Mouse (Mus musculus): ENCODE measurements at regions not wholly inside any gene's neighbourhood (a gene's known extent, or its start where the extent isn't known, plus 50 kb on each side); places are given as distances from the start of the nearest gene placed in this dataset.
A peak's percentile ranks its signal among the peaks of the same experiment; 100 is the strongest.

DNA sequence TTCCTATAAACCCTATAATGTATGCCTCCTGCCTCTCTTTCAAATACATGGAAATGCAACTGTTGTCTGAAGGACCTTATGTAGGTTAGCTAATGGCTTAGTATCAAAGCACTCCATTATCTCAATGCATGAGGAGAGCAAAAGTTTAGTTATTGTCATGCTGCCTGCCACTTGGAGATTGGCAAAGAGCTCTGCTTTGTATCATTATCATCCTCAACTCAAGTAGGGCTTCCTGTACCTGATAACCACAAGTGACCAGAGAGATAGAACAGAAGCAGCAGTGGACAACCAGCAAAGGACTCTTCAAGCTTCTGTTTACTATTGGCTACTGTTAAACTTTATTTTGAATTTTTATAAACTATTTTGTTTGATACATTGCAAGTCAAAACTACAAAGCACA is 484.3 kb upstream of the Marcks start:
- Histone ChIP-seq H3K9me3 (replicated peaks) (no peaks in the 10 kb centered on the region), H3K9ac (no peak overlapping the region), H3K4me2 (no peak overlapping the region), H3K27me3 (replicated peaks) (no peaks in the 10 kb centered on the region), H3K36me3 (no peaks in the 10 kb centered on the region), H3K27ac (no peak overlapping the region), H3K4me1 (0 out of 2 replicates have a peak, but pooled peaks cover 3% of the 10 kb centered on the region), H3K4me3 (no peak overlapping the region)
- peak; percentile 40; the same call in 1 of the 2 replicates for ATAC-seq

DNA sequence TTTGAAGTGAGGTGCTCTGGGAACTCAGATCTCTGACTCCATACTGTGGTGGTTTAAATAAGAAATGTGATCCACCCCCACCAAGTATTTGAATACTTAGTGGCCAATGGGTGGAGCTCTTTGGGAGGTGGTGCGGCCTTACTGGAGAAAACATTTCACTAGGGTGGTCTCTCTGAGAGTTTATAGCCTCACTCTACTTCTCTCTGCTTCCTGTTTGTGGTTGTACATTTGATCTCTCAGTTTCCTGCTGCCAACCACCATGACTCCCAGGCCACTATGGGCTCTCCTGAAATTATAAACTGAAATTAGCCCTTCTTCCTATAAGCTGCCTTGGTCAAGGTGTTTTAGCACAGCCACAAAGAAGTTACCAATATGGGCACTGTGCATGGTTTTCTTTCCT is 479.9 kb upstream of the Marcks start:
- Histone ChIP-seq H3K9me3 (replicated peaks) (no peaks in the 10 kb centered on the region), H3K4me2 (no peak overlapping the region), H3K4me3 (no peak overlapping the region), H3K27ac (no peak overlapping the region), H3K27me3 (replicated peaks) (no peaks in the 10 kb centered on the region), H3K4me1 (0 out of 2 replicates have a peak, but pooled peaks cover 3% of the 10 kb centered on the region), H3K36me3 (no peaks in the 10 kb centered on the region), H3K9ac (no peak overlapping the region)
- 63% methylated on average over 1 of the region's 1 CpGs for WGBS (ENCODE audit: insufficient replicate concordance)
- no peak for ATAC-seq

DNA sequence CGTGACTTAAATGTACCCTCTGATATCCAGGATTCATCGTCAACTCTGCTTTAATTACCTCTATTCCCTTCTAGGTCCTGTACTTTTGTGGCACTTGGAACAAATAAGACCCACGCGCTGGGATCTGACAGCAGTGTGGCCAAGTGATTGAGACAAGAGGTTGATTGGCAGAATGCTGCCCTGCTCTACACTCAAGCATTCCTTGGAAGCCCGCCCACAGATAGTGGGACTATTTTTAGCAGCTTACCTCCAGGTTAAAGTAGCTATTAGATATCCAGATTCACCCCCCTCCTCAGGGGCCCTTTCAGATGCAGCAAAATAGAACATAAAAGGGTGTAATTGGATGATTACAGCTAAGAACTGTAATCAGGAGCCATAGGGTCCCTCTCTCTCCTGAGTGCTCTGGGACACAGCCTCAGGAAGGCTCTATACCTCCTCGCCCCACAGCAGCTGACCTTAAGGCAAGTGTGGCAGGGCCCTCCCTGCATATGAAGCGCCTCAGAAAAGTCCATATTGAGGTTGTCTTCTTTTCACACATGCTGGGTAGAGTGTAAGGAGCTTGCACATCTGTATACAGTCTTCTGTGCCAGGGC is 479.1 kb upstream of the Marcks start:
- 56% methylated on average over 7 of the region's 7 CpGs for WGBS (ENCODE audit: insufficient replicate concordance)
- H3K27ac ChIP-seq, result no peak overlapping the region
- H3K4me3 ChIP-seq, result no peak overlapping the region
- no peak for ATAC-seq
- H3K36me3 ChIP-seq, result no peaks in the 10 kb centered on the region
- 0 out of 2 replicates have a peak, but pooled peaks cover 3% of the 10 kb centered on the region for H3K4me1 ChIP-seq
- H3K9ac ChIP-seq, result no peak overlapping the region
- no peaks in the 10 kb centered on the region for H3K27me3 ChIP-seq (replicated peaks)
- H3K4me2 ChIP-seq, result no peak overlapping the region
- no peaks in the 10 kb centered on the region for H3K9me3 ChIP-seq (replicated peaks)

DNA sequence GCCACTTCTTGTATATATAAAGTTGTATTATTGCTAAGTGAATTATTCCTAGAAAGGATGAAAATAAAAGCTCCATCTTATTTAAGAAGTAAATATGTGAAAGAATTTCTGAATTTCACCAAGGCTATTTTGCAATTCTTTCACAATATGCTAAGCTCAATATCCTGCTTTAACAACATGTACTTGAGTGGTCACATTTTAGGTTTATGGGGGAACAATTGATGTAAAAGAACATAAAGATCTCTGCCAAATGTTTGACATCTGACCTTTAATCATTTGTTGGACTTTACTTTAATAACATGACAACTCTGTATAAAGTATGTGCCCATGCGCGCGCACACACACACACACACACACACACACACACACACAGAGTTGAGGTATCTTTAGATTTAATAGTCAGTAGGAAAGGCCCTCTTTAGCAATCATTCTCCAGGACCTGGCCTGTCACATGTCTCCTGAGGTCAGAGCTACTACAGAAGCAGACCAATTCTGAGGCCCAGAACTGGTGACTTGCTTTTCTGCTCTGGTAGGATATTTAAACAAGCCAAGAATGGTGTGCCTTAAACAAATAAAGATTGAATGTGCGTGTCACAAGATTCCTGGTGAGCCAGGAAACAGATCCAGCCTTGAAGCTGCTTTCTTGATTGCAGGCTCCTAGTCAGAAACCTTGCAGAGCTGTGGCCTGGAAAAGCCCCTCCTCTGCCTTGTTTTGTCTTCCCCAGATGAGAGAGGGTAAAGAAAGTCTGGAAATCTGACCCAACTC is 477.4 kb upstream of the Marcks start:
- no peak overlapping the region for H3K27ac ChIP-seq
- no peaks in the 10 kb centered on the region for H3K36me3 ChIP-seq

DNA sequence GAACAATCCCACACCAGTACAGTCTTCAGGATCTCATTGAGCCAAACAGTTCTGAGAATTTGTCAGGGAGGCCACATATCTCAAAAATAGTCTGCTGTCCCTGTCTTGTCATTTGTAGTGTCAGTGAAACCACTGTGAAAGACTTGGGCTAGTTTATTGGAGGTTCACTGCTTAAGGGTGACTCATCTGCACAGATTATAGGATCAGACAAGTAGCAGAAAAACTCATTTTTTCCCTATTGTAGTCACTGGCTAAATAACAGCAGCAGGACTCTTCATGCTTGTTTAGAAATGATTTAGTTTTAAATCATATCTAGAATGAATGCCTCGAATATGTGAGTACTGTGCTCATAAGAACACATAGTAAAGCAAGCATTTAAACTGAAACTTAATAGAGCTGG is 475.2 kb upstream of the Marcks start:
- Histone ChIP-seq H3K9me3 (replicated peaks) (no peaks in the 10 kb centered on the region), H3K27me3 (replicated peaks) (no peaks in the 10 kb centered on the region), H3K27ac (no peak overlapping the region), H3K36me3 (no peaks in the 10 kb centered on the region), H3K4me2 (no peak overlapping the region), H3K4me3 (no peak overlapping the region), H3K9ac (no peak overlapping the region), H3K4me1 (0 out of 2 replicates have a peak, but pooled peaks cover 3% of the 10 kb centered on the region)
- ATAC-seq, result no peak
- 47% methylated on average over 1 of the region's 1 CpGs for WGBS (ENCODE audit: insufficient replicate concordance)

More for the DNA sequence above, 477.4 kb upstream of the Marcks start:
- 81% methylated on average over 4 of the region's 4 CpGs for WGBS (ENCODE audit: insufficient replicate concordance)
- no peak for ATAC-seq
- Histone ChIP-seq H3K9me3 (replicated peaks) (no peaks in the 10 kb centered on the region), H3K4me1 (0 out of 2 replicates have a peak, but pooled peaks cover 3% of the 10 kb centered on the region), H3K27me3 (replicated peaks) (no peaks in the 10 kb centered on the region), H3K4me2 (no peak overlapping the region), H3K4me3 (no peak overlapping the region), H3K9ac (no peak overlapping the region)

DNA sequence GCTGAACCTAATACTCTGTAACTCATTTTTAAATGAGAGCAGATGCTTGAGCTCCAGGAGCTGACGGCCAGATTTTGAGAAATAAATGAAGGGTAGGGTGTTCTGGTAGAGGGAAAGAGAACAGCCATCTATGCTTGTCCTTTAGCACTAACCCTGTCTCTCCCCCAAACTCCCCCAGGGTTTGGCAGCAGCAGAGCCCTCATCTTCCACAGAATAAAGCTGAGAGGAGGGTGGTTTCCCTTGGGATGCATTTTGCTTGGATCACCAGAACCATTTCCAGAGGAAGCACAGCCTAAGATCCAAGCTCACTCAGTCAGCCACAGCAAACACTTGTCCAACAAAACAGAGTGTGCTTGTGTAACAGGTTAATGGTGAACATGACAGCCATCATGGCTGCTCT is 464.8 kb upstream of the Marcks start:
- WGBS (ENCODE audit: insufficient replicate concordance), result 59% methylated on average over 1 of the region's 1 CpGs
- H3K36me3 ChIP-seq, result no peaks in the 10 kb centered on the region
- no peak overlapping the region for H3K9ac ChIP-seq
- H3K27me3 ChIP-seq (replicated peaks), result no peaks in the 10 kb centered on the region
- H3K4me1 ChIP-seq, result no peaks in the 10 kb centered on the region
- no peak for ATAC-seq
- no peak overlapping the region for H3K4me2 ChIP-seq
- no peak overlapping the region for H3K27ac ChIP-seq
- H3K4me3 ChIP-seq, result no peak overlapping the region
- H3K9me3 ChIP-seq (replicated peaks), result no peaks in the 10 kb centered on the region

DNA sequence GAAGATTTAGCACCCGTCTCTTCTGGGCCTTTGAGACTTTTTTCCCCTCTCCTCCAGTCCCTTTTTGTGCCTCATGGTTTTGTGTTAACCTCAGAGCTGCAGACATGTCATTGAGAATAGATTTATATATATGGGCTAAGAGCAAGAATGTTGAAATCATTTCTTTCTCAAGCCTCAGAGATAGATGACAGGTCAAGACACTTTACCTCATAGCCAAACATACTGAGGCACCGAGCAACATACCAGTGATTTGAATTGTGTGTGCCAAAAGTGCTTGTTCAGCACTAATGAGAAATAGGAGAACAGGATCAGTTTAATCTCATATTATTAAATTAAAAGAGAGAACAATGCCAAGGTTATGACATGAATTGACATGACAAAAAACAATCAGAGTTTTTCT is 464.2 kb upstream of the Marcks start:
- Histone ChIP-seq H3K36me3 (no peaks in the 10 kb centered on the region), H3K9ac (no peak overlapping the region), H3K27me3 (replicated peaks) (no peaks in the 10 kb centered on the region), H3K27ac (no peak overlapping the region), H3K4me1 (no peaks in the 10 kb centered on the region), H3K9me3 (replicated peaks) (no peaks in the 10 kb centered on the region), H3K4me3 (no peak overlapping the region), H3K4me2 (no peak overlapping the region)
- ATAC-seq, result no peak
- WGBS (ENCODE audit: insufficient replicate concordance), result 31% methylated on average over 2 of the region's 2 CpGs

DNA sequence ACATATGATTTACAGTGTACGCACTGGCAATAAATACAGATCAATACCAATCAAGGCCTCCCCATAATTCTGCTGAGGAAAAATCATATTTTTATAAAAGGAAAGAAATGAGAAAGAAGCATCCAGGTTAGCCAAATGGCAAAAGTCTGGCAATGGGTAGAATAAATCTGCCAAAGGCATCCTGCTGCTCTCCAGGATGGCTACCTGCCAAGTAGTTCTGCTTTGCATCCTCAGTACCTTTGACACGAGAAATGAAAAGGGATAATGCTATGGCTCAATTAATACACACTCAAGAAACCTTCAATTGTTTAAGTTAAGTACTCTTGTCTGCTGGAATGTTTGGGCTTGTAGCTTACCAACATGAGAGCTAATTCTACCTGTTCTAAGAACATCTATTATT is 451.2 kb upstream of the Marcks start:
- Histone ChIP-seq H3K4me3 (no peak overlapping the region), H3K4me2 (no peak overlapping the region), H3K27ac (no peak overlapping the region), H3K36me3 (no peaks in the 10 kb centered on the region), H3K4me1 (no peaks in the 10 kb centered on the region), H3K27me3 (replicated peaks) (no peaks in the 10 kb centered on the region), H3K9ac (no peak overlapping the region), H3K9me3 (replicated peaks) (no peaks in the 10 kb centered on the region)
- WGBS (ENCODE audit: insufficient replicate concordance), result 58% methylated on average over 2 of the region's 2 CpGs
- ATAC-seq, result no peak

DNA sequence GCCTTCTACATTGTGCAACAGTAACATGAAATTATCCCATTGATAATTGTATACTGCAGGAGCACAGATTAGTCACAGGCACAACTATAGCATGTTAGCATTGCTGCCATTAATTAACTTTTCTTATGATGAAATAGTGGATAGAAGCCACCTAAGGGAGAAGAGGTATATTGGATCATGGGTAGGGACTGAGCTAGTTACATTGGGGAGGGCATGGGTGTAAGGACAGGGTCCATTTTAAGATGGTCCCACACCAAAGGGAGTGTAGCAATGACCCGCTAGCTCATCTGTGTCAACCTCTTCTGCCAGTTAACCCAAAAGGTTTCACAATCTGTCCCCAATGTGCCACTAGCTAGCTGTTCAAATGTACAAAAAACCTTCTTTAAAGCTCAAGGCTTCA is 450.3 kb upstream of the Marcks start:
- no peaks in the 10 kb centered on the region for H3K9me3 ChIP-seq (replicated peaks)
- no peaks in the 10 kb centered on the region for H3K27me3 ChIP-seq (replicated peaks)
- H3K4me3 ChIP-seq, result no peak overlapping the region
- no peak overlapping the region for H3K4me2 ChIP-seq
- no peaks in the 10 kb centered on the region for H3K4me1 ChIP-seq
- H3K27ac ChIP-seq, result no peak overlapping the region
- ATAC-seq, result no peak
- H3K9ac ChIP-seq, result no peak overlapping the region
- H3K36me3 ChIP-seq, result no peaks in the 10 kb centered on the region
- 87% methylated on average over 1 of the region's 1 CpGs for WGBS (ENCODE audit: insufficient replicate concordance)

DNA sequence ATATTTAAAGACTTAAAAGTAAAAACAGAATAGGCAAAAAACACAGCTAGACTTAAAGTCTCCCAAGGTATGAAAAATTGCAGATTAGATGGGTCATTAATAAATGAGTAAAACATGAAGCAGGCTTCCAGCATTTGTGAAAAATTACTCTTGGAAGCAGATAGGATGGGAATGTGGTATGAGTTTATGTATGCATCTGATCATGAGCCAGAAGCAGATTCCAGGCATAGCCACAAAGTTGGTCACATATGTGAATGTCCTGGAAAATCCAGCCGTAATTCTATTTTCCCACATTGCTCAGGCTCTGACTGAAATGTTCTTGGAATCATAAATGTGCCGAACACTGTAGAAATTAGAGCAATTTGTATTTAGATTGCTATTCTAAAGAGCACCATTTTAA is 432.5 kb upstream of the Marcks start:
- Histone ChIP-seq H3K4me2 (no peak overlapping the region), H3K9ac (no peak overlapping the region), H3K9me3 (replicated peaks) (no peaks in the 10 kb centered on the region), H3K27me3 (replicated peaks) (no peaks in the 10 kb centered on the region), H3K36me3 (no peaks in the 10 kb centered on the region), H3K4me3 (no peak overlapping the region), H3K4me1 (no peaks in the 10 kb centered on the region), H3K27ac (no peak overlapping the region)
- WGBS (ENCODE audit: insufficient replicate concordance), result 60% methylated on average over 2 of the region's 2 CpGs
- ATAC-seq, result no peak

DNA sequence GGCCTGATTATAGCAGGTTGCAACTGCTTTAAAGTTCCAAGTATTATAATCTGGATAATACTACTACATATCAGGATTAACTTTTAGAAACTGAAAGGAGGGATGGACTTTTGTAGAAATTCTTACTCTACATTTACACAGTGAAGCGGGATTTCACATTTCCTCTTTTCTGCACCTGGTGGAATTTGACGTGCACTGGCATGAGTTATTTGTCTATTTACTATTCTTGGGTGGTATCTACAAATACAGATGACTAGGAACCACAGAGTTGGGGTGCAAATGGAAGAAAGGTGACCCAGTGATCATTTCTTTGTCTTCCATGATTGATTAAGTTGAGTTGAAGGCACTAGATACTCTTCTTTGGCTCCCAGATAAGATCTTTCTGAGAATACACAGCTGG is 423.0 kb upstream of the Marcks start:
- Histone ChIP-seq H3K4me2 (no peak overlapping the region), H3K4me3 (no peak overlapping the region), H3K4me1 (no peaks in the 10 kb centered on the region), H3K36me3 (no peaks in the 10 kb centered on the region), H3K27me3 (replicated peaks) (no peaks in the 10 kb centered on the region), H3K27ac (no peak overlapping the region), H3K9me3 (replicated peaks) (no peaks in the 10 kb centered on the region), H3K9ac (no peak overlapping the region)
- ATAC-seq, result no peak
- 64% methylated on average over 2 of the region's 2 CpGs for WGBS (ENCODE audit: insufficient replicate concordance)

DNA sequence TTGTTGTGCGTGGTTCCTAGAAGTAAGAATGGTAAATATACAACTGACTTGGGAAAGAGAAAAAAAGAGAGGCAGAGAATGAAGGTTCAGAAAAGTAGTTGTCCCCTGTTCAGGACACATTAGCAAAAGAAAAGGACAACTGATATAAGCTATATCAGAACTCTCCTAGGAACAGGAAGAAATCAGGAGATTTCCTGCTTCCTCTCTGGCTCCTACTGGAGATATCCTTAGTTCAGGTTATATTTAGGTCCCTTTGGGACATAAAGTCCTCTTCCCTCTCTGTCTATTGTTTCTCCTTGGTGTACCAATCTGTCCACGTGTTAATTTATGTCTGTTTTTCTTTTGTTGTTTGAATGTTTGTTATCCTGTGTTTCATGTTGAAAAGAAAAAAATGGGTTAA is 410.7 kb upstream of the Marcks start:
- Histone ChIP-seq H3K4me1 (no peaks in the 10 kb centered on the region), H3K27ac (no peak overlapping the region)
- no peak for ATAC-seq

DNA sequence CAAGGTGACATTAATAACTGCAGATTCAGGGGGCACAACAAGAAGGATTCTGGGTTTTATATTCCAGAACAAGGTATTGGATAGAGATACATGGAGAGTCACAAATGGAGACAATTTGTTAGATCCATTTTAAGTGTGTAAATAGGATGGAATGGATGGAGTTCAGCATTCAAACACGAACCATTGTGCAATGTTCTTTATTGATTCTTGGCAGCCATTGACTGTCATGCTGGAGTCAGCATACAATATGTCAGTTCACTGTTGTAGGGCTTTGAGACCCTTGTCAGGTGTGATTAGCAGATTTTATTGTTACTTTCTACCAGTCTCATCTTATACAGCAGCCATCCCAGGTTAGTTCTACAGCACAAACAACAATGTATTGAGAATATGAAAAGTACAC is 402.0 kb upstream of the Marcks start:
- Histone ChIP-seq H3K27me3 (replicated peaks) (no peaks in the 10 kb centered on the region), H3K4me3 (no peak overlapping the region), H3K9ac (no peak overlapping the region), H3K27ac (no peak overlapping the region), H3K36me3 (no peaks in the 10 kb centered on the region), H3K9me3 (replicated peaks) (no peaks in the 10 kb centered on the region), H3K4me1 (no peaks in the 10 kb centered on the region), H3K4me2 (no peak overlapping the region)
- WGBS (ENCODE audit: insufficient replicate concordance), result 41% methylated on average over 1 of the region's 1 CpGs
- no peak for ATAC-seq

More for the DNA sequence above, 410.7 kb upstream of the Marcks start:
- no peaks in the 10 kb centered on the region for H3K9me3 ChIP-seq (replicated peaks)
- WGBS (ENCODE audit: insufficient replicate concordance), result 55% methylated on average over 2 of the region's 2 CpGs
- no peak overlapping the region for H3K9ac ChIP-seq
- no peak overlapping the region for H3K4me3 ChIP-seq
- no peak overlapping the region for H3K4me2 ChIP-seq
- no peaks in the 10 kb centered on the region for H3K36me3 ChIP-seq
- H3K27me3 ChIP-seq (replicated peaks), result no peaks in the 10 kb centered on the region

Data from liver, embryonic 12.5 days (tissue).